Mouse (Mus musculus) kidney, embryonic 14.5 days (tissue): ENCODE data around the gene Tubb2a. TPM values are rescaled to one million over a fixed set of nuclear protein-coding genes. Genes with fewer than 3 reads are reported as not detected.
"Not testable (repeated sequence)": the region's sequence is repeated elsewhere in the genome, so short reads cannot be mapped to it uniquely, and the experiment has no call there.

Experiments
- ATAC-seq: fragments of 200-750 bp; cut with Nextera tagmentation; 2 replicates; pipeline ENCODE4 v1.8.0; 2017; ENCODE audit warnings: moderate number of reproducible peaks, mild to moderate bottlenecking, moderate TSS enrichment, moderate library complexity; ENCODE audit not compliant: low FRiP score, low TSS enrichment
- H3K27ac ChIP-seq: fragments of 300-500 bp; sonication (generic); 2 replicates; pipeline ENCODE4 v1.5.1; 2014; ENCODE audit warnings: low read depth, mild to moderate bottlenecking, low read length, moderate library complexity, mixed read lengths
- H3K27me3 ChIP-seq: fragments of 300-500 bp; sonication (generic); 2 replicates; pipeline ENCODE4 v1.6.1; 2014; ENCODE audit warnings: mild to moderate bottlenecking, low read length; ENCODE audit not compliant: control insufficient read depth, insufficient read depth
- H3K36me3 ChIP-seq: fragments of 300-500 bp; sonication (generic); 2 replicates; pipeline ENCODE4 v1.6.1; 2014; ENCODE audit warnings: low read length, mixed read lengths; ENCODE audit not compliant: control insufficient read depth, insufficient read depth
- H3K4me1 ChIP-seq: fragments of 300-500 bp; sonication (generic); 2 replicates; pipeline ENCODE4 v1.6.1; 2014; ENCODE audit warnings: low read length, mixed read lengths; ENCODE audit not compliant: control insufficient read depth, insufficient read depth
- H3K4me2 ChIP-seq: fragments of 300-500 bp; sonication (generic); replicated peaks from 2 replicates; pipeline ENCODE4 v1.6.1; 2014; ENCODE audit warnings: low read depth, mild to moderate bottlenecking, low read length
- H3K4me3 ChIP-seq: fragments of 300-500 bp; sonication (generic); 2 replicates; pipeline ENCODE4 v1.5.1; 2014; ENCODE audit warnings: mild to moderate bottlenecking, low read length
- H3K9ac ChIP-seq: fragments of 300-500 bp; sonication (generic); 2 replicates; pipeline ENCODE4 v1.6.1; 2014; ENCODE audit warnings: low read depth, mild to moderate bottlenecking, low read length, moderate library complexity
- H3K9me3 ChIP-seq: fragments of 300-500 bp; sonication (generic); 2 replicates; pipeline ENCODE4 v1.6.1; 2016; ENCODE audit warnings: low read length; ENCODE audit not compliant: control insufficient read depth
- WGBS: fragments of 180-500 bp; shearing (Covaris S2); extraction: QIAGEN DNeasy Blood & Tissue Kit; methylation state at CpG from one replicate; pipeline ENCODE4 v1.1.7; 2014; 5-methylcytosine and 5-hydroxymethylcytosine counted together
- polyA plus RNA-seq: library from polyadenylated mRNA; unstranded; fragments of >200 nt; fragmentation: Nextera tagmentation; extraction: Ambion mirVana; gene quantifications from 2 replicates; pipeline ENCODE4 v1.2.1, GENCODE M21; 2014

The Tubb2a gene
- polyA plus RNA-seq, 1 experiment from 2014 or later: 73.4 TPM

DNA sequence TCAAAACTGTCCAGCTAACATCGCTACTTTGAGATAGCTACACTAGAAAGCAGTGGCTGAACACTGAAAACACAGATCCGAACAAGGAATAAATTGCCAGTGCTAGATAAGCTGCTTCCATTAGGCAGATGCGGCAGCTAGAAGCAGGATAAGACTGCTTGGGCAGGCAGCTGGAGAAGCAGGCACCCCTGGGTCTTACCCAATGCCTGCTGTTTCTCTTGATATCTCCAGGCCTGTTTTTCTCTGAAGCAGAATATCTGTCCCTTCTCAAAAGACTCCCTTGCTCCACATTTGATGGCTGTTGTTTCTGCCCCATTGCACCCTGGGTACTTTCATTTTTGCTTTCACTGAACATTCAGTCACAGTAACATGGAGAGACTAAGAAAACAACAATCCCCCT lies 22.9 kb upstream of the Tubb2a start:
- H3K4me2 ChIP-seq: no peak overlapping the region
- no peaks in the 10 kb centered on the region for H3K9me3 ChIP-seq
- no peak overlapping the region for H3K4me3 ChIP-seq
- H3K36me3 ChIP-seq: no peaks in the 10 kb centered on the region
- ATAC-seq: no peak
- 92% methylated on average over 3 of the region's 3 CpGs for WGBS
- no peaks in the 10 kb centered on the region for H3K27me3 ChIP-seq
- no peak overlapping the region for H3K9ac ChIP-seq
- H3K27ac ChIP-seq: no peak overlapping the region
- no peaks in the 10 kb centered on the region for H3K4me1 ChIP-seq

DNA sequence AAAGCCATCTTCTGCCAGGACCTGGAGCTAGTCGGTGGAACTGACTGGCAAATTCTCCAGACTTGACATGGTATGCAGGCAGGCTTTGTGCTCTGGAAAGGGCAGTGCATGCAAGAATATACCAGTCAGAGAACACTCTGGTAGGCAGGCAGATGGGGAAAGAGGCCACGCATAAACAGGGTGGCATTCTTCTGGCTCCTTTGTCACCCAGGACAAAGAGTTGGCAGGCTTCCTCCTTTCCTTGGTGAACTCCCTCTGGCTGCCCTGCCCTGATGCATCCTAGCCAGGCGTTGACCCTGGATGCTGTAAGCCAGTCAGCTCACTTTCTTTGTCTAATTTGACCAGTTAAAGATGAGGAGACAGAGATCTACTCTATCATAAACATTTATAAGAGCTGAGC lies 19.3 kb upstream of the Tubb2a start:
- Histone ChIP-seq H3K9ac (no peak overlapping the region), H3K36me3 (no peaks in the 10 kb centered on the region), H3K4me1 (no peaks in the 10 kb centered on the region), H3K9me3 (no peaks in the 10 kb centered on the region), H3K27ac (no peak overlapping the region), H3K27me3 (no peaks in the 10 kb centered on the region), H3K4me3 (no peak overlapping the region), H3K4me2 (no peak overlapping the region)
- 83% methylated on average over 3 of the region's 3 CpGs for WGBS
- no peak for ATAC-seq

GRCm38 (mm10) chr13:34096455-34096854 lies 18.6 kb upstream of the Tubb2a start:
- H3K4me1 ChIP-seq: no peaks in the 10 kb centered on the region
- no peak overlapping the region for H3K4me2 ChIP-seq
- peak; percentile 35; the same call in 1 of the 2 replicates for ATAC-seq
- H3K9me3 ChIP-seq: no peaks in the 10 kb centered on the region
- no peak overlapping the region for H3K9ac ChIP-seq
- WGBS: 68% methylated on average over 4 of the region's 4 CpGs
- no peak overlapping the region for H3K4me3 ChIP-seq
- H3K27me3 ChIP-seq: no peaks in the 10 kb centered on the region
- no peaks in the 10 kb centered on the region for H3K36me3 ChIP-seq
- H3K27ac ChIP-seq: no peak overlapping the region

- Histone ChIP-seq H3K36me3 (no peaks in the 10 kb centered on the region), H3K4me2 (no peak overlapping the region), H3K4me3 (no peak overlapping the region), H3K4me1 (no peaks in the 10 kb centered on the region), H3K27ac (no peak overlapping the region), H3K27me3 (no peaks in the 10 kb centered on the region), H3K9me3 (no peaks in the 10 kb centered on the region), H3K9ac (no peak overlapping the region)
- ATAC-seq: no peak
- WGBS: 49% methylated on average over 7 of the region's 7 CpGs
Observed at GRCm38 (mm10) chr13:34095542-34096435, 18.0 kb upstream of the Tubb2a start.

GRCm38 (mm10) chr13:34089358-34089757 lies 11.6 kb upstream of the Tubb2a start:
- H3K27me3 ChIP-seq: no peaks in the 10 kb centered on the region
- no peak overlapping the region for H3K9ac ChIP-seq
- no peaks in the 10 kb centered on the region for H3K36me3 ChIP-seq
- no peaks in the 10 kb centered on the region for H3K4me1 ChIP-seq
- no peaks in the 10 kb centered on the region for H3K9me3 ChIP-seq
- no peak overlapping the region for H3K27ac ChIP-seq
- no peak for ATAC-seq
- H3K4me2 ChIP-seq: no peak overlapping the region
- H3K4me3 ChIP-seq: no peak overlapping the region
- 74% methylated on average over 3 of the region's 3 CpGs for WGBS

GRCm38 (mm10) chr13:34088871-34089288 lies 11.1 kb upstream of the Tubb2a start:
- H3K4me2 ChIP-seq: no peak overlapping the region
- no peaks in the 10 kb centered on the region for H3K9me3 ChIP-seq
- WGBS: 72% methylated on average over 7 of the region's 7 CpGs
- ATAC-seq: 0 out of 2 replicates have a peak, but pooled peaks have one; percentile 35
- H3K27ac ChIP-seq: no peak overlapping the region
- H3K9ac ChIP-seq: no peak overlapping the region
- H3K4me3 ChIP-seq: no peak overlapping the region
- no peaks in the 10 kb centered on the region for H3K27me3 ChIP-seq
- H3K4me1 ChIP-seq: no peaks in the 10 kb centered on the region
- H3K36me3 ChIP-seq: no peaks in the 10 kb centered on the region

GRCm38 (mm10) chr13:34088201-34088649 lies 10.4 kb upstream of the Tubb2a start:
- H3K4me2 ChIP-seq, ATAC-seq, H3K27me3 ChIP-seq, H3K27ac ChIP-seq, H3K4me1 ChIP-seq, H3K9ac ChIP-seq, H3K4me3 ChIP-seq, H3K9me3 ChIP-seq, H3K36me3 ChIP-seq: not testable (repeated sequence)
- 47% methylated on average over 5 of the region's 5 CpGs for WGBS

- no peaks in the 10 kb centered on the region for H3K9me3 ChIP-seq
- ATAC-seq: 0 out of 2 replicates have a peak, but pooled peaks have one; percentile 9
- no peak overlapping the region for H3K4me3 ChIP-seq
- no peaks in the 10 kb centered on the region for H3K36me3 ChIP-seq
- H3K4me1 ChIP-seq: no peaks in the 10 kb centered on the region
- WGBS: 58% methylated on average over 7 of the region's 7 CpGs
- no peak overlapping the region for H3K27ac ChIP-seq
- no peaks in the 10 kb centered on the region for H3K27me3 ChIP-seq
- no peak overlapping the region for H3K4me2 ChIP-seq
- no peak overlapping the region for H3K9ac ChIP-seq
Observed at GRCm38 (mm10) chr13:34087052-34087812, 9.4 kb upstream of the Tubb2a start.
